Mouse (Mus musculus): ENCODE measurements around the gene Olfr1089. TPM values are rescaled to one million over a fixed set of nuclear protein-coding genes. Genes with fewer than 3 reads are reported as not detected.

Olfr1089 gene
- total RNA-seq (2021): not detected
- long read RNA-seq: 0 reads

- no peak for DNase-seq (ENCODE audit: low spot score in 2 of 2)
Measured at GRCm38 (mm10) chr2:86733601-86734000, at the start of gene Olfr1089. Olfr1089 (minus strand) TSS chr2:86733701.

GRCm38 (mm10) chr2:86782179-86782578, 48.7 kb upstream of the Olfr1089 start, which contains the start of gene Olfr1093:
Olfr1093 (plus strand) TSS chr2:86782479.
- no peak for DNase-seq (ENCODE audit: low spot score in 2 of 2)

- peak in 1 of 2 experiments; percentile 5 for DNase-seq (ENCODE audit: low spot score in 2 of 2)
Measured at GRCm38 (mm10) chr2:86761050-86761449, 27.5 kb upstream of the Olfr1089 start.

- DNase-seq (ENCODE audit: low spot score in 2 of 2): no peak
Measured at GRCm38 (mm10) chr2:86758893-86759292, 25.4 kb upstream of the Olfr1089 start, which contains the start of gene Olfr1090. Olfr1090 (minus strand) TSS chr2:86758993.

GRCm38 (mm10) chr2:86698295-86698694, 35.2 kb downstream of the Olfr1089 start, which contains the start of gene Olfr1087:
Olfr1087 (minus strand) TSS chr2:86698395.
- DNase-seq (ENCODE audit: low spot score in 2 of 2): no peak

Other genes with a start within 250 kb of the Olfr1089 start
- not detected for gene Olfr228, start 246.3 kb downstream of the Olfr1089 start, total RNA-seq (2021)
- not detected for gene Olfr1076, start 225.2 kb downstream of the Olfr1089 start, total RNA-seq (2021)
- not detected for gene Olfr1079, start 191.2 kb downstream of the Olfr1089 start, total RNA-seq (2021)
- gene Olfr1080, start 175.5 kb downstream of the Olfr1089 start, total RNA-seq (2021): not detected
- not detected for gene Olfr1082, start 134.7 kb downstream of the Olfr1089 start, total RNA-seq (2021)
- gene Olfr1084, start 94.0 kb downstream of the Olfr1089 start, total RNA-seq (2021): not detected
- gene Olfr1085, start 71.7 kb downstream of the Olfr1089 start, total RNA-seq (2021): not detected
- not detected for gene Olfr1086, start 53.6 kb downstream of the Olfr1089 start, total RNA-seq (2021)
- gene Olfr1087, start 35.3 kb downstream of the Olfr1089 start, total RNA-seq (2021): not detected
- not detected for gene Olfr1090, start 25.3 kb upstream of the Olfr1089 start, total RNA-seq (2021)
- not detected for gene Olfr1093, start 48.8 kb upstream of the Olfr1089 start, total RNA-seq (2021)
- not detected for gene Olfr141, start 76.3 kb upstream of the Olfr1089 start, total RNA-seq (2021)
- not detected for gene Olfr1094, start 91.0 kb upstream of the Olfr1089 start, total RNA-seq (2021)
- not detected for gene Olfr1095, start 118.0 kb upstream of the Olfr1089 start, total RNA-seq (2021)
- not detected for gene Gm13723, start 141.1 kb upstream of the Olfr1089 start, total RNA-seq (2021)
- not detected for gene Olfr1097, start 158.5 kb upstream of the Olfr1089 start, total RNA-seq (2021)
- not detected for gene Olfr1098, start 190.8 kb upstream of the Olfr1089 start, total RNA-seq (2021)
- not detected for gene Olfr1099, start 227.0 kb upstream of the Olfr1089 start, total RNA-seq (2021)
- gene Olfr1100, start 246.3 kb upstream of the Olfr1089 start, total RNA-seq (2021): not detected

Data from layer of hippocampus, postnatal 10 days (tissue).